Mouse (Mus musculus) cerebellum, postnatal 4 days (tissue): ENCODE results near the gene Decr2.
"Not testable (repeated sequence)": the region's sequence is repeated elsewhere in the genome, so short reads cannot be mapped to it uniquely, and the experiment has no call there.

Experiments used
- DNase-seq, 2 experiments: peaks; one replicate each; pipeline ENCODE4 v3.0.0; 2022; ENCODE audit warnings: low spot score in 2 of 2, mixed read lengths in 1 of 2

Decr2 gene

GRCm38 (mm10) chr17:26057787-26058567 is 32.2 kb downstream of the Decr2 start:
- DNase-seq = no peak

- no peak for DNase-seq
These were observed 32.9 kb downstream of the Decr2 start for GRCm38 (mm10) chr17:26057278-26057677.

GRCm38 (mm10) chr17:26055164-26055563 is 35.0 kb downstream of the Decr2 start:
- no peak for DNase-seq

- no peak for DNase-seq
These were observed 35.8 kb downstream of the Decr2 start for GRCm38 (mm10) chr17:26054133-26054845.

GRCm38 (mm10) chr17:26052706-26053105 is 37.4 kb downstream of the Decr2 start:
- DNase-seq = no peak

GRCm38 (mm10) chr17:26052074-26052473 is 38.1 kb downstream of the Decr2 start:
- no peak for DNase-seq

- DNase-seq = no peak
These were observed 42.0 kb downstream of the Decr2 start for GRCm38 (mm10) chr17:26048118-26048517.

GRCm38 (mm10) chr17:26046253-26046997 is 43.7 kb downstream of the Decr2 start:
- no peak for DNase-seq

GRCm38 (mm10) chr17:26045285-26045684 is 44.9 kb downstream of the Decr2 start:
- DNase-seq = no peak

- DNase-seq = peak; percentile 75 to 95
These were observed 46.9 kb downstream of the Decr2 start for GRCm38 (mm10) chr17:26043249-26043636.

- no peak for DNase-seq
These were observed 47.4 kb downstream of the Decr2 start for GRCm38 (mm10) chr17:26042599-26043248.

- DNase-seq = peak in 1 of 2 experiments; percentile 51
These were observed 48.9 kb downstream of the Decr2 start for GRCm38 (mm10) chr17:26041111-26041802.

GRCm38 (mm10) chr17:26040711-26041110 is 49.4 kb downstream of the Decr2 start:
- DNase-seq = not testable (repeated sequence)

GRCm38 (mm10) chr17:26032037-26032436 is 58.1 kb downstream of the Decr2 start:
- DNase-seq = no peak

- DNase-seq = no peak
These were observed 58.6 kb downstream of the Decr2 start for GRCm38 (mm10) chr17:26031583-26031982.
